Mouse (Mus musculus) liver, postnatal 0 days (tissue): ENCODE measurements around the gene Col9a2.
A peak's percentile ranks its signal among the peaks of the same experiment; 100 is the strongest.

Experiments
- CTCF ChIP-seq: sonication (generic); IDR thresholded peaks from 2 replicates; pipeline ENCODE4 v1.5.1; 2016; ENCODE audit warnings: antibody characterized with exemption, low read depth
- EP300 ChIP-seq: IDR thresholded peaks from 2 replicates; pipeline ENCODE4 v1.6.1; 2016; ENCODE audit warnings: antibody characterized with exemption, low read depth, mild to moderate bottlenecking

DNA sequence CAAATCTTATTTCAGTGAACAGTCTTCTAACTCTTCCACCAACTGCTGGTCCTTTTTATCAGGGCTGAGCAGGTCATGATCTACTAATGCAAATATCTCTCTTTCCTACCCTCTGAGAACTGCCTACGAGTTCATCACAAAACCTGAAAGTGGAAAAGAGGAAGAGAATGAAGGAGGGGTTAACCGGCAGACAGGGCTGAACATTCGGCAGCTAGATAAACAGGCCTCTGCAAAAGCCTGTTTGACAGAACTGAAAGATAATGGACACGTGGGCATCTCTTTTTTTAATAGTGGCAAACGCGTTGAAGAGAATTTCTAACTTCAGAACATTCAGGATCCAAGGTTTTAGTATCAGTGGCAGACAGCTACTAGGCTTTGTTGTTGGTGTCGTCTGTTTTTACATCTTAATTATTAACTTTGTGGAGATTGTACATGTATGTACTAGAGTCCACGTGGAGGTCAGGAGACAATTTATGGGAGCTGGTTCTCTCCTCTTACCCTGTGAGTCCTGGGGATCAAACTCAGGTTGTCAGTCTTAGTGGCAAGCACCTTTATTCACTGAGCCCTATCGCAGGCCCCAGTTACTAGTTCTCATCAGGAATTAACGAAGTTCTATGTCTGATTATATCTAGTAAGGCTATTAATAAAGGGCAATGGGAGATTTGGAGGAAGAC lies 24.5 kb upstream of the Col9a2 start:
- TF ChIP-seq EP300, result peak; percentile 95
- TF ChIP-seq CTCF, result no peak
